Mouse (Mus musculus) E14TG2a.4 (cell line): Measurements from ENCODE around the gene Atat1.

ENCODE experiments used
- CTCF ChIP-seq: conservative IDR thresholded peaks from 2 replicates; pipeline ENCODE4 v1.5.1; 2014; ENCODE audit warnings: low read length
- NANOG ChIP-seq: IDR thresholded peaks from 2 replicates; pipeline ENCODE4 v1.6.1; 2014; ENCODE audit warnings: borderline replicate concordance, low read length, mixed read lengths
- POU5F1 ChIP-seq: IDR thresholded peaks from 2 replicates; pipeline ENCODE4 v1.6.1; 2014; ENCODE audit warnings: low read length, borderline replicate concordance

DNA sequence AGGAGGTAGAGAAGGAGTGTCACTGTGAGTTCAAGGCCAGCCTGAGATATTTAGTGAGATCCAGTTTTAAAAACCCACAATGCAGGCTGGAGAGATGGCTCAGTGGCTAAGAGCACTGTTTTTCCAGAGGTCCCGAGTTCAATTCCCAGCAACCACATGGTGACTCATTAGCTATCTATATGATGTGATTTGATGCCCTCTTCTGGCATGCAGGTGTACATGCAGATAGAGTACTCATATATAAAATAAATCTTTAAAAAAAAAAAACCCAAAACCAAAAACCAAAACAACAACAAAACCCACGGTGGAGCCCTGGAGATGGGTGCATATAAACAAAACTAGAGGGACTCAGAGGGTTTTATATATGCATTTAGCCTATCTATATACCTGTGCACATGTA lies 2.3 kb downstream of the Atat1 start:
- TF ChIP-seq CTCF (no peak; the same call in 1 of the 2 replicates), NANOG (no peak), POU5F1 (no peak)
